Mouse (Mus musculus): ENCODE results near the gene Slc12a6. TPM values are rescaled to one million over a fixed set of nuclear protein-coding genes. Genes with fewer than 3 reads are reported as not detected.
A peak's percentile ranks its signal among the peaks of the same experiment; 100 is the strongest.

Slc12a6 gene
- polyA plus RNA-seq, 1 experiment: 90.3 TPM

- no peak within 1 kb of the TSS for H3K4me3 ChIP-seq (ENCODE audit: insufficient read depth, low read depth, low read length)
- H3K4me1 ChIP-seq (ENCODE audit: control insufficient read depth, insufficient read depth, low read length): no peaks in the 10 kb centered on the region
- TF ChIP-seq POLR2A (IDR thresholded peaks at IDR 0.05; ENCODE audit: insufficient read depth, low read depth, low read length): no peak
- no peak for TF ChIP-seq CTCF (IDR thresholded peaks at IDR 0.05; ENCODE audit: insufficient read depth, low read depth, low read length)
- WGBS: 64% methylated on average over 10 of the region's 10 CpGs
- H3K27ac ChIP-seq (ENCODE audit: insufficient read depth, low read depth, low read length): no peak within 1 kb of the TSS
Measured at GRCm38 (mm10) chr2:112259241-112259962, 6.2 kb upstream of the Slc12a6 start, which contains the start of gene Nutm1. Gene Nutm1 (minus strand): TSS chr2:112259291.

- no peak; the same call in 1 of the 2 replicates for TF ChIP-seq CTCF (IDR thresholded peaks at IDR 0.05; ENCODE audit: insufficient read depth, low read depth, low read length)
- TF ChIP-seq POLR2A (IDR thresholded peaks at IDR 0.05; ENCODE audit: insufficient read depth, low read depth, low read length): peak; percentile 93
- Histone ChIP-seq H3K4me1 (ENCODE audit: control insufficient read depth, insufficient read depth, low read length) (no peaks in the 10 kb centered on the region), H3K4me3 (ENCODE audit: insufficient read depth, low read depth, low read length) (peak within 1 kb of the TSS; percentile 78), H3K27ac (ENCODE audit: insufficient read depth, low read depth, low read length) (peak within 1 kb of the TSS; percentile 3; the same call in 1 of the 2 replicates)
- WGBS: under 1% methylated on average over 36 of the region's 36 CpGs
Measured at GRCm38 (mm10) chr2:112261748-112262653, 3.6 kb upstream of the Slc12a6 start, which contains the start of gene Nop10. Gene Nop10 (plus strand): TSS chr2:112261926.

- no peak overlapping the region for H3K4me3 ChIP-seq (ENCODE audit: insufficient read depth, low read depth, low read length)
- TF ChIP-seq POLR2A (IDR thresholded peaks at IDR 0.05; ENCODE audit: insufficient read depth, low read depth, low read length): no peak
- no peak for TF ChIP-seq CTCF (IDR thresholded peaks at IDR 0.05; ENCODE audit: insufficient read depth, low read depth, low read length)
- 31% methylated on average over 4 of the region's 4 CpGs for WGBS
- no peak overlapping the region for H3K27ac ChIP-seq (ENCODE audit: insufficient read depth, low read depth, low read length)
- no peaks in the 10 kb centered on the region for H3K4me1 ChIP-seq (ENCODE audit: control insufficient read depth, insufficient read depth, low read length)
Measured at GRCm38 (mm10) chr2:112262779-112263295, 2.8 kb upstream of the Slc12a6 start.

GRCm38 (mm10) chr2:112264364-112264763 lies 1.3 kb upstream of the Slc12a6 start:
- no peak overlapping the region for H3K4me3 ChIP-seq (ENCODE audit: insufficient read depth, low read depth, low read length)
- TF ChIP-seq POLR2A (IDR thresholded peaks at IDR 0.05; ENCODE audit: insufficient read depth, low read depth, low read length) (no peak), CTCF (IDR thresholded peaks at IDR 0.05; ENCODE audit: insufficient read depth, low read depth, low read length) (no peak)
- WGBS: 78% methylated on average over 4 of the region's 4 CpGs

GRCm38 (mm10) chr2:112266242-112266592 lies 592 bp downstream of the Slc12a6 start, which contains the start of gene Gm21985:
Gene Gm21985 (plus strand): TSS chr2:112266314.
- no peak for TF ChIP-seq POLR2A (IDR thresholded peaks at IDR 0.05; ENCODE audit: insufficient read depth, low read depth, low read length)
- no peak for TF ChIP-seq CTCF (IDR thresholded peaks at IDR 0.05; ENCODE audit: insufficient read depth, low read depth, low read length)
- H3K4me1 ChIP-seq (ENCODE audit: control insufficient read depth, insufficient read depth, low read length): 0 out of 2 replicates have a peak, but pooled peaks cover 4% of the 10 kb centered on the region
- peak within 1 kb of the TSS; percentile 90 for H3K27ac ChIP-seq (ENCODE audit: insufficient read depth, low read depth, low read length)
- H3K4me3 ChIP-seq (ENCODE audit: insufficient read depth, low read depth, low read length): peak within 1 kb of the TSS; percentile 94
- WGBS: 0% methylated on average over 11 of the region's 11 CpGs

More at GRCm38 (mm10) chr2:112264364-112264763, 1.3 kb upstream of the Slc12a6 start:
- H3K27ac ChIP-seq (ENCODE audit: insufficient read depth, low read depth, low read length): no peak overlapping the region
- H3K4me1 ChIP-seq (ENCODE audit: control insufficient read depth, insufficient read depth, low read length): 0 out of 2 replicates have a peak, but pooled peaks cover 4% of the 10 kb centered on the region

- H3K27ac ChIP-seq (ENCODE audit: insufficient read depth, low read depth, low read length): peak overlapping the region; percentile 52; the same call in 1 of the 2 replicates
- TF ChIP-seq POLR2A (IDR thresholded peaks at IDR 0.05; ENCODE audit: insufficient read depth, low read depth, low read length) (no peak), CTCF (IDR thresholded peaks at IDR 0.05; ENCODE audit: insufficient read depth, low read depth, low read length) (no peak)
- 2% methylated on average over 10 of the region's 10 CpGs for WGBS
Measured at GRCm38 (mm10) chr2:112266780-112267179, 1.2 kb downstream of the Slc12a6 start.

GRCm38 (mm10) chr2:112267547-112268269 lies 2.1 kb downstream of the Slc12a6 start:
- Histone ChIP-seq H3K4me1 (ENCODE audit: control insufficient read depth, insufficient read depth, low read length) (0 out of 2 replicates have a peak, but pooled peaks cover 4% of the 10 kb centered on the region), H3K4me3 (ENCODE audit: insufficient read depth, low read depth, low read length) (no peak overlapping the region), H3K27ac (ENCODE audit: insufficient read depth, low read depth, low read length) (no peak overlapping the region)
- TF ChIP-seq CTCF (IDR thresholded peaks at IDR 0.05; ENCODE audit: insufficient read depth, low read depth, low read length) (no peak), POLR2A (IDR thresholded peaks at IDR 0.05; ENCODE audit: insufficient read depth, low read depth, low read length) (no peak)
- 40% methylated on average over 8 of the region's 8 CpGs for WGBS

More at GRCm38 (mm10) chr2:112266780-112267179, 1.2 kb downstream of the Slc12a6 start:
- Histone ChIP-seq H3K4me1 (ENCODE audit: control insufficient read depth, insufficient read depth, low read length) (0 out of 2 replicates have a peak, but pooled peaks cover 4% of the 10 kb centered on the region), H3K4me3 (ENCODE audit: insufficient read depth, low read depth, low read length) (peak overlapping the region; percentile 60)

GRCm38 (mm10) chr2:112270011-112270410 lies 4.4 kb downstream of the Slc12a6 start:
- 80% methylated on average over 2 of the region's 2 CpGs for WGBS
- TF ChIP-seq CTCF (IDR thresholded peaks at IDR 0.05; ENCODE audit: insufficient read depth, low read depth, low read length): no peak
- TF ChIP-seq POLR2A (IDR thresholded peaks at IDR 0.05; ENCODE audit: insufficient read depth, low read depth, low read length): no peak
- Histone ChIP-seq H3K4me1 (ENCODE audit: control insufficient read depth, insufficient read depth, low read length) (peaks cover 6% of the 10 kb centered on the region; the same call in 1 of the 2 replicates), H3K4me3 (ENCODE audit: insufficient read depth, low read depth, low read length) (no peak overlapping the region), H3K27ac (ENCODE audit: insufficient read depth, low read depth, low read length) (no peak overlapping the region)
